Mouse (Mus musculus): ENCODE data around the gene Ppib.

The Ppib gene

DNA sequence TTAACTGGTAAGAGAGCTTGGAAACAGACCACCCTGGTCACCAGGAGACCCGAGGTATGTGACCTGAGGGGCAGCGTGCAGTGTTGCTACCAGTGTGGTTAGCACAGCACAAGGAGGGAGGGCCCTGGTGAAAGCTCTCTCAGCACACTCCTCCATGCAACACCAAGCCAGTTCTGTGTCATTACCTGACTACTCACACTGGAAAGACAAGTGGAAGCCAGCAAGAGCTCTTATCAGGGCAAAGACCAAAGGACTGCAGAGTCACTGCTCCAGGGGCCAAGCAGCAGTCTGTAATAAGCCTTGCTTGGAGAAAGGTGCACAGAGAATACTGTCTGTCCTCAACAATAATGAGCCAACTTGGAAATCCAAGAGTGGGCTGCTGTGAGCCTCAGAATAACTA, 32.6 kb downstream of the Ppib start:
- no peaks in the 10 kb centered on the region for H3K9me3 ChIP-seq (ENCODE audit: low read length)
- H3K36me3 ChIP-seq (ENCODE audit: insufficient read depth, low read length), result peaks cover 79% of the 10 kb centered on the region
- H3K4me3 ChIP-seq (replicated peaks; ENCODE audit: low read length), result no peak overlapping the region
- no peaks in the 10 kb centered on the region for H3K27me3 ChIP-seq (ENCODE audit: insufficient read depth, low read length)
- no peak for TF ChIP-seq CTCF (conservative IDR thresholded peaks at IDR 0.05; ENCODE audit: low read length)
- TF ChIP-seq POU5F1 (IDR thresholded peaks at IDR 0.05; ENCODE audit: borderline replicate concordance, low read length), result no peak
- TF ChIP-seq NANOG (IDR thresholded peaks at IDR 0.05; ENCODE audit: borderline replicate concordance, low read length), result no peak
- H3K4me1 ChIP-seq (replicated peaks; ENCODE audit: low read depth, low read length), result peaks cover 31% of the 10 kb centered on the region

DNA sequence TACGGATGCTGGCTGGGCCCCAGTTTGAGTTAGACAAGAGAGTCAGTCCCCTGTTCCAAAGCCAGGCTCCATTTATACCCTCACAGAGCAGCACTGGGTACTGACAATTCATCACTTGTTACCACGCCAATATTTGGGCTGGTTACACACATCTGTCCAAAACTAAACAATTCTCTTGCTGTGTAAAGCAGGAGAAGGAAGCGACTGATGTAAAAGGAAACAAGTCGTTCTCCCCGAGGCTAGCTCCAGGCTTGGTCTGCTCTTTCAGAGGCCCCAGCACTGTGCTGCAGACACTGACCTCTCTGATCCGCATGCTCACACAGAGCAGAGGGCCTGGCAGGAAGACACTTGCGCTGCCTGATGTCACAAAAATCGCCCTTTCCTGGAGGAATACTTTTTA, 41.6 kb downstream of the Ppib start:
- Histone ChIP-seq H3K4me1 (replicated peaks; ENCODE audit: low read depth, low read length) (peaks cover 14% of the 10 kb centered on the region), H3K36me3 (ENCODE audit: insufficient read depth, low read length) (peaks cover 52% of the 10 kb centered on the region), H3K27me3 (ENCODE audit: insufficient read depth, low read length) (no peaks in the 10 kb centered on the region), H3K9me3 (ENCODE audit: low read length) (no peaks in the 10 kb centered on the region), H3K4me3 (replicated peaks; ENCODE audit: low read length) (no peak overlapping the region)
- no peak for TF ChIP-seq NANOG (IDR thresholded peaks at IDR 0.05; ENCODE audit: borderline replicate concordance, low read length)
- no peak for TF ChIP-seq CTCF (conservative IDR thresholded peaks at IDR 0.05; ENCODE audit: low read length)
- no peak for TF ChIP-seq POU5F1 (IDR thresholded peaks at IDR 0.05; ENCODE audit: borderline replicate concordance, low read length)

DNA sequence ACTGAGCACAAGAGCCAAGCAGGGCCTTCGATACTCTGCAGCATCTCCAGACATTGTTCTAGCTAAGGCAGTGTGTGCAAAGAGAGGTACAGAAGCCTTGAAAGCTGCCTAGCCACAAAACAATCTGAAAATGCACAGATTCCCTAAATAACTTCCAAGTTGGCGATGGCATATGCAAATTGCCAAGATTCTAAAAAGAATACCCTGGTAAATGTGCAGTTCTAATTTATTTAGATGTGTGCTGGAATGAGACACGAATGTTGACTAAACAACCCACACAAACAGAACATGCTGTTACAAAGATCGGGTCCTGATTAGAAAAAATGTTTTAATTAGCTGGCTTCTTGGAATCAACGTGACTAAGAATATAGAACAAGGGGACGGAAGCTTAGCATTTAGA, 42.6 kb downstream of the Ppib start:
- Histone ChIP-seq H3K4me3 (replicated peaks; ENCODE audit: low read length) (no peak overlapping the region), H3K4me1 (replicated peaks; ENCODE audit: low read depth, low read length) (peaks cover 14% of the 10 kb centered on the region), H3K27me3 (ENCODE audit: insufficient read depth, low read length) (no peaks in the 10 kb centered on the region), H3K36me3 (ENCODE audit: insufficient read depth, low read length) (peaks cover 44% of the 10 kb centered on the region), H3K9me3 (ENCODE audit: low read length) (no peaks in the 10 kb centered on the region)
- no peak for TF ChIP-seq POU5F1 (IDR thresholded peaks at IDR 0.05; ENCODE audit: borderline replicate concordance, low read length)
- TF ChIP-seq CTCF (conservative IDR thresholded peaks at IDR 0.05; ENCODE audit: low read length), result no peak
- no peak for TF ChIP-seq NANOG (IDR thresholded peaks at IDR 0.05; ENCODE audit: borderline replicate concordance, low read length)

DNA sequence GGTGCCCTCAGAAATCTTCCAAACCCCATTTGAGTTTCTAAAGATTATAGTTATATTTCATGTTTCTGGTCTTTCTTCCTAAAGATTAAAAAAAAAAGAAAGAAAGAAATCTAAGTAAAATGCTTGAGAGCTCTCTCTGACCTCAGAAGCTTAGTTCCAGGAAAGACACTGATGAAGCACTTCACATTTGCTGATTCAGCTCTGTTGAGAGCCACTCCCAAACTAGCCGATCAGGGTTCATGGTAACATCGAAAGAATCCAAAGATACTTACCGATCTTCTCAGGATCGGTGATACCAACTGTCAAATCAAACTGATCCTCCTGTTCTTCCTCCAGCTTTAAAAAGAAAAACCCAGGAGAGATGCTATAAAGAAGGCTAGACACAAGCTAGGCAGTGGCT, 44.6 kb downstream of the Ppib start:
- TF ChIP-seq CTCF (conservative IDR thresholded peaks at IDR 0.05; ENCODE audit: low read length), result no peak
- TF ChIP-seq POU5F1 (IDR thresholded peaks at IDR 0.05; ENCODE audit: borderline replicate concordance, low read length), result no peak
- TF ChIP-seq NANOG (IDR thresholded peaks at IDR 0.05; ENCODE audit: borderline replicate concordance, low read length), result no peak

DNA sequence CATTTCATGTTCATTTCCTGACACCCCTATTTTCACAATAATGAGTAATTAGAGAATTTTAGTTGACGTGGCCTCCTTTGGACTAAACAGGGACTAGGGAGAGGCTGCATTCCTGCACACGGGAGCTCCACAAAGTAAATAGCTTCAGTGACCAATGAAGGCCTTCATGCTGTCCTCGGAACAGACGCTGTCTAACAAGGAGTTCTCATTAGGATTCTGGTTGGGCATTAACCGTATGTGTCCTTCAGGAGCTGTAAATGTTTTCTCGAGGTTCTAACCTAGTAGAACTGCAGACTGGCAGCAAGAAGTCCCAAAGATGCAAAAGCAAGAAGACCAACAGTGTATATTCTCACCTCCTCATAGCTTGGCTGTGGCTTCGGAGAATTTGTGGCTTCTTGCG, 45.1 kb downstream of the Ppib start:
- no peak overlapping the region for H3K4me3 ChIP-seq (replicated peaks; ENCODE audit: low read length)
- H3K36me3 ChIP-seq (ENCODE audit: insufficient read depth, low read length), result peaks cover 47% of the 10 kb centered on the region
- TF ChIP-seq POU5F1 (IDR thresholded peaks at IDR 0.05; ENCODE audit: borderline replicate concordance, low read length) (no peak), CTCF (conservative IDR thresholded peaks at IDR 0.05; ENCODE audit: low read length) (no peak), NANOG (IDR thresholded peaks at IDR 0.05; ENCODE audit: borderline replicate concordance, low read length) (no peak)
- H3K4me1 ChIP-seq (replicated peaks; ENCODE audit: low read depth, low read length), result peaks cover 14% of the 10 kb centered on the region
- H3K9me3 ChIP-seq (ENCODE audit: low read length), result no peaks in the 10 kb centered on the region
- H3K27me3 ChIP-seq (ENCODE audit: insufficient read depth, low read length), result no peaks in the 10 kb centered on the region

More for the DNA sequence above, 44.6 kb downstream of the Ppib start:
- Histone ChIP-seq H3K9me3 (ENCODE audit: low read length) (no peaks in the 10 kb centered on the region), H3K4me1 (replicated peaks; ENCODE audit: low read depth, low read length) (peaks cover 14% of the 10 kb centered on the region), H3K4me3 (replicated peaks; ENCODE audit: low read length) (no peak overlapping the region), H3K36me3 (ENCODE audit: insufficient read depth, low read length) (peaks cover 48% of the 10 kb centered on the region), H3K27me3 (ENCODE audit: insufficient read depth, low read length) (no peaks in the 10 kb centered on the region)

DNA sequence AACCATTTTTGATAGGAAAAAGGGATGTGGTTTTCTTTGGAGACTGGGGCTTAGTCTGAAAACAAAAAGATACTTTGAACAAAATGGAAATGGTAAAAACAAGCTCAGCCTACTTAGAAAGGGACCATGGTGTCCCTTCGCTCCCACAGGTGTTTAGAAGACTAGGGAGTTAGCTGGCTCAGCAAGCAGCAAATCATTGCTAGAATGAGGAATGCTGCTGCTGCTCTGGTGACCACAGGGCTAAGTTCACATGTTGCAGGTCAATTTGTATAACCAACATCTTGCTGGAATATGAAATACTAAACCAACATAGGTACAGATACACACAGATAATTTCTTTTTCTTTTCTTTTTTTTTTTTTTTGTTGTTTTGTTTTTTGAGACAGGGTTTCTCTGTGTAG, 49.6 kb downstream of the Ppib start:
- H3K4me1 ChIP-seq (replicated peaks; ENCODE audit: low read depth, low read length), result peaks cover 17% of the 10 kb centered on the region
- no peaks in the 10 kb centered on the region for H3K27me3 ChIP-seq (ENCODE audit: insufficient read depth, low read length)
- TF ChIP-seq POU5F1 (IDR thresholded peaks at IDR 0.05; ENCODE audit: borderline replicate concordance, low read length) (no peak), NANOG (IDR thresholded peaks at IDR 0.05; ENCODE audit: borderline replicate concordance, low read length) (no peak), CTCF (conservative IDR thresholded peaks at IDR 0.05; ENCODE audit: low read length) (no peak)
- peaks cover 18% of the 10 kb centered on the region for H3K36me3 ChIP-seq (ENCODE audit: insufficient read depth, low read length)
- H3K9me3 ChIP-seq (ENCODE audit: low read length), result no peaks in the 10 kb centered on the region
- no peak overlapping the region for H3K4me3 ChIP-seq (replicated peaks; ENCODE audit: low read length)

DNA sequence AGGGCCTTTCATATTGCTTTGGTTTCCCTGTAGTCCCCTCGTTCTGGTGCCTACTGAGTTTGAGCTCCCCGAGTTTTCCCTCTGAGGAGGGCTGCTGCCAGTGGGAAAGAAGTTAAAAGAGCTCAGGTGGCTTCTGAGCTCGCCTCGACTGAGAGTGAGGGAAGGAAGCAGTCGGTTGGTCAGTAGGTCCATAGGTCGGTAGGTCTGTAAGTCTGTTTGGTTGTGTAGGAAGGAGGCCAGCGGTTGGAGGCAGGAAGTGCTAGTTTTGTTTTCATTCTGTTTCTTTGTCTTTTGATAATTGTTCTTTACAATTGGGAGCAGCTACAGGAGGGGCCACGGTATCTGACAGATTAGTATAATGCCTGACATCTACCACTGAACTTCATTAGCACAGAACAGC, 50.1 kb downstream of the Ppib start:
- no peaks in the 10 kb centered on the region for H3K9me3 ChIP-seq (ENCODE audit: low read length)
- H3K36me3 ChIP-seq (ENCODE audit: insufficient read depth, low read length), result peaks cover 13% of the 10 kb centered on the region
- no peaks in the 10 kb centered on the region for H3K27me3 ChIP-seq (ENCODE audit: insufficient read depth, low read length)
- peaks cover 17% of the 10 kb centered on the region for H3K4me1 ChIP-seq (replicated peaks; ENCODE audit: low read depth, low read length)
- H3K4me3 ChIP-seq (replicated peaks; ENCODE audit: low read length), result no peak overlapping the region
- TF ChIP-seq NANOG (IDR thresholded peaks at IDR 0.05; ENCODE audit: borderline replicate concordance, low read length), result no peak
- no peak for TF ChIP-seq CTCF (conservative IDR thresholded peaks at IDR 0.05; ENCODE audit: low read length)
- TF ChIP-seq POU5F1 (IDR thresholded peaks at IDR 0.05; ENCODE audit: borderline replicate concordance, low read length), result no peak

DNA sequence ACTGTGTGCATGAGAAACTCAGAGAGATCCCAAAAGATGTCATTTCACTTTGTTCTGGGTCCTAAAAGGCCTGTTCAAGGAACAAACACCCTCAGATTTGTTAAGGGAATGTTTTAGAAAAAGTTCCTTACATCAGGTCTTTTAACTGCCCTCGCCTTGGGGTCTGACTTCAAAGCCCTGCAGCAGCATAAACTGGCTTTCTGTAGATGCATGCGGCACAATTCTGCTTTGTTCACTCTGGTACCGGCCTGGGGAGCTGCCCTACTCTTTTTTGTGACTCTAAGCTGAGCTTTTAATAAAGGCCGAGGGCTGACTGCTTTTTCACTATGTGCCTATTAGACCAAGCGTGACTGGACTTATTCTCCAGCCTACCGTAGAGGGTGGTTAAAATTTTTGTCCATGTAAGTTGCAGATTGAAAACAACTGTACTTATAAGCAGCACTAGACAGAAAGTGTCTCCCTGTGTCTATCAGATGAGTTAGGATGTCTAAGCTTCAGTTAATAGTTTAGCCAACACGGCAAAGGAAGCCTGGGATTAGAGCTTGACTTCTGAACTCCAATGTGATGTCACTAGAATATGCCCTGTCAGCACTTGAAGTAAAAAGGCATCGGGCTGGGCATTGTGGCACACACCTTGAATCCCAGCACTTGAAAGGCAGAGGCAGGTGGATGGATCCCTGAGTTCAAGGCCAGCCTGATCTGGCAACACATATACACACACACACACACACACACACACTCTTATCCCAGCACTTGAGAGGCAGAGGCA, 50.8 kb downstream of the Ppib start:
- no peak for TF ChIP-seq CTCF (conservative IDR thresholded peaks at IDR 0.05; ENCODE audit: low read length)
- TF ChIP-seq NANOG (IDR thresholded peaks at IDR 0.05; ENCODE audit: borderline replicate concordance, low read length), result no peak
- no peak for TF ChIP-seq POU5F1 (IDR thresholded peaks at IDR 0.05; ENCODE audit: borderline replicate concordance, low read length)
- no peaks in the 10 kb centered on the region for H3K9me3 ChIP-seq (ENCODE audit: low read length)
- no peaks in the 10 kb centered on the region for H3K27me3 ChIP-seq (ENCODE audit: insufficient read depth, low read length)
- peaks cover 10% of the 10 kb centered on the region for H3K4me1 ChIP-seq (replicated peaks; ENCODE audit: low read depth, low read length)
- H3K4me3 ChIP-seq (replicated peaks; ENCODE audit: low read length), result no peak overlapping the region
- H3K36me3 ChIP-seq (ENCODE audit: insufficient read depth, low read length), result peaks cover 9% of the 10 kb centered on the region

DNA sequence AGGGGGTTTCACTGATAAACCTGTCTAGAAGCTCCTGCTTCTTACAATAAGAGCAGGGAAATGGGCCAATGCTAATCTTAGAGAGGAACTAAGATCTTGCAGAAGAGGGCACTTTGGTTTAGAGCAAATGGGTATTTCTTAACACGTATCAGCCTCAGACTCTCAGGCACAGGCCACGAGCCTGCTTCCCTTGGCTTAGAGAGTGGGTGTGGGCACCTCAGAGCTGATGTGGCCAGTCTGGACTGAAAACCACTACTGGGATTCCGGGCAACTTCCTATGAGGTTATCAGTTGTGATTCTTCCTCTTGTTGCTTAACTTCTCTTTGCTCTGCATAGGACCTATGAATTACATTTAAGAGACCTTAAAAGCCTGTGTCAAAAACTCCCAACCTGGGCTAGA, 54.3 kb downstream of the Ppib start:
- Histone ChIP-seq H3K4me1 (replicated peaks; ENCODE audit: low read depth, low read length) (peaks cover 9% of the 10 kb centered on the region), H3K36me3 (ENCODE audit: insufficient read depth, low read length) (no peaks in the 10 kb centered on the region; the same call in 1 of the 2 replicates), H3K4me3 (replicated peaks; ENCODE audit: low read length) (no peak overlapping the region), H3K9me3 (ENCODE audit: low read length) (no peaks in the 10 kb centered on the region), H3K27me3 (ENCODE audit: insufficient read depth, low read length) (no peaks in the 10 kb centered on the region)
- TF ChIP-seq CTCF (conservative IDR thresholded peaks at IDR 0.05; ENCODE audit: low read length) (no peak), POU5F1 (IDR thresholded peaks at IDR 0.05; ENCODE audit: borderline replicate concordance, low read length) (no peak), NANOG (IDR thresholded peaks at IDR 0.05; ENCODE audit: borderline replicate concordance, low read length) (no peak)
